Mouse (Mus musculus): ENCODE data around the gene 4930467E23Rik. TPM values are rescaled to one million over a fixed set of nuclear protein-coding genes. Genes with fewer than 3 reads are reported as not detected.
"Not testable (repeated sequence)": the region's sequence is repeated elsewhere in the genome, so short reads cannot be mapped to it uniquely, and the experiment has no call there.

4930467E23Rik gene
- polyA plus RNA-seq, 1 experiment, result 0.11 TPM

GRCm38 (mm10) chr8:19712816-19713215 lies 16.6 kb upstream of the 4930467E23Rik start:
- H3K27ac ChIP-seq (ENCODE audit: insufficient read depth, low read length); H3K4me3 ChIP-seq (replicated peaks; ENCODE audit: insufficient read depth, low read depth, low read length); H3K27me3 ChIP-seq (ENCODE audit: control insufficient read depth, insufficient read depth, low read length); H3K4me1 ChIP-seq (ENCODE audit: control insufficient read depth, insufficient read depth, low read length); DNase-seq: not testable (repeated sequence)
- 76% methylated on average over 4 of the region's 4 CpGs for WGBS

GRCm38 (mm10) chr8:19713232-19713834 lies 16.0 kb upstream of the 4930467E23Rik start:
- H3K27me3 ChIP-seq (ENCODE audit: control insufficient read depth, insufficient read depth, low read length); H3K27ac ChIP-seq (ENCODE audit: insufficient read depth, low read length); H3K4me1 ChIP-seq (ENCODE audit: control insufficient read depth, insufficient read depth, low read length); H3K4me3 ChIP-seq (replicated peaks; ENCODE audit: insufficient read depth, low read depth, low read length); DNase-seq: not testable (repeated sequence)
- 83% methylated on average over 7 of the region's 7 CpGs for WGBS

DNA sequence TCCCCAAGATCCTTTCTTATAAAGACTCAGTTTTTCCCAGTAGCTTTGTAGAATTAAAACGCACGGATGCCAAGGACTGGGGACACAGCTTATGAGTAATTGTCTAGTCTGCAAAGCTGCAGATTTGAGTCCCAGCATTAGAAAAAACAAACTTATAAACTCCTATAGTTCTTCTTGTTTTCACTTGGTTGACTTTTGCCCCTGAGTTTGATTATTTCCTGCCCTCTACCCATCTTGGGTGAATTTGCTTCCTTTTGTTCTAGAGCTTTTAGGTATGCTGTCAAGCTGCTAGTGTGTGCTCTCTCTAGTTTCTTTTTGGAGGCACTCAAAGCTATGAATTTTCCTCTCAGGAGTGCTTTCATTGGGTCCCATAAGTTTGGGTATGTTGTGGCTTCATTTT lies 14.9 kb upstream of the 4930467E23Rik start:
- DNase-seq; H3K27ac ChIP-seq (ENCODE audit: insufficient read depth, low read length); H3K4me3 ChIP-seq (replicated peaks; ENCODE audit: insufficient read depth, low read depth, low read length); H3K4me1 ChIP-seq (ENCODE audit: control insufficient read depth, insufficient read depth, low read length); H3K27me3 ChIP-seq (ENCODE audit: control insufficient read depth, insufficient read depth, low read length): not testable (repeated sequence)
- 88% methylated on average over 2 of the region's 2 CpGs for WGBS

DNA sequence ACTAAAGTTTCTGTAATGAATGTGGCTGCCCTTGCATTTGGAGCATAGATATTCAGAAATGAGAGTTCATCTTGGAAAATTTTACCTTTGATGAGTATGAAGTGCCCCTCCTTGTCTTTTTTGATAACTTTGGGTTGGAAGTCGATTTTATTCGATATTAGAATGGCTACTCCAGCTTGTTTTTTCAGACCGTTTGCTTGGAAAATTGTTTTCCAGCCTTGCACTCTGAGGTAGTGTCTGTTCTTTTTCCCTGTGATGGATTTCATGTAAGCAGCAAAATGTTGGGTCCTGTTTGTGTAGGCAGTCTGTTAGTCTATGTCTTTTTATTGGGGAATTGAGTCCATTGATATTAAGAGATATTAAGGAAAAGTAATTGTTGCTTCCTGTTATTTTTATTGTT lies 14.1 kb upstream of the 4930467E23Rik start:
- H3K4me1 ChIP-seq (ENCODE audit: control insufficient read depth, insufficient read depth, low read length); H3K27me3 ChIP-seq (ENCODE audit: control insufficient read depth, insufficient read depth, low read length); H3K4me3 ChIP-seq (replicated peaks; ENCODE audit: insufficient read depth, low read depth, low read length); H3K27ac ChIP-seq (ENCODE audit: insufficient read depth, low read length); DNase-seq: not testable (repeated sequence)
- WGBS, result 78% methylated on average over 3 of the region's 3 CpGs

GRCm38 (mm10) chr8:19717851-19718250 lies 11.5 kb upstream of the 4930467E23Rik start:
- WGBS, result 92% methylated on average over 3 of the region's 3 CpGs
- not testable (repeated sequence) for DNase-seq; H3K27ac ChIP-seq (ENCODE audit: insufficient read depth, low read length); H3K4me1 ChIP-seq (ENCODE audit: control insufficient read depth, insufficient read depth, low read length); H3K27me3 ChIP-seq (ENCODE audit: control insufficient read depth, insufficient read depth, low read length); H3K4me3 ChIP-seq (replicated peaks; ENCODE audit: insufficient read depth, low read depth, low read length)

GRCm38 (mm10) chr8:19719513-19719912 lies 9.9 kb upstream of the 4930467E23Rik start:
- WGBS, result 69% methylated on average over 3 of the region's 3 CpGs
- not testable (repeated sequence) for H3K27ac ChIP-seq (ENCODE audit: insufficient read depth, low read length); H3K27me3 ChIP-seq (ENCODE audit: control insufficient read depth, insufficient read depth, low read length); H3K4me3 ChIP-seq (replicated peaks; ENCODE audit: insufficient read depth, low read depth, low read length); H3K4me1 ChIP-seq (ENCODE audit: control insufficient read depth, insufficient read depth, low read length); DNase-seq

- WGBS, result 55% methylated on average over 2 of the region's 2 CpGs
- not testable (repeated sequence) for H3K27ac ChIP-seq (ENCODE audit: insufficient read depth, low read length); H3K27me3 ChIP-seq (ENCODE audit: control insufficient read depth, insufficient read depth, low read length); DNase-seq; H3K4me3 ChIP-seq (replicated peaks; ENCODE audit: insufficient read depth, low read depth, low read length); H3K4me1 ChIP-seq (ENCODE audit: control insufficient read depth, insufficient read depth, low read length)
Measured at GRCm38 (mm10) chr8:19724871-19725270, 4.5 kb upstream of the 4930467E23Rik start.

- H3K4me3 ChIP-seq (replicated peaks; ENCODE audit: insufficient read depth, low read depth, low read length); H3K27me3 ChIP-seq (ENCODE audit: control insufficient read depth, insufficient read depth, low read length); H3K27ac ChIP-seq (ENCODE audit: insufficient read depth, low read length); DNase-seq; H3K4me1 ChIP-seq (ENCODE audit: control insufficient read depth, insufficient read depth, low read length): not testable (repeated sequence)
Measured at GRCm38 (mm10) chr8:19751773-19752172, 22.4 kb downstream of the 4930467E23Rik start.

GRCm38 (mm10) chr8:19754178-19754577 lies 24.8 kb downstream of the 4930467E23Rik start:
- 51% methylated on average over 3 of the region's 3 CpGs for WGBS
- H3K4me1 ChIP-seq (ENCODE audit: control insufficient read depth, insufficient read depth, low read length); H3K27me3 ChIP-seq (ENCODE audit: control insufficient read depth, insufficient read depth, low read length); H3K27ac ChIP-seq (ENCODE audit: insufficient read depth, low read length); H3K4me3 ChIP-seq (replicated peaks; ENCODE audit: insufficient read depth, low read depth, low read length): not testable (repeated sequence)
- peak in 1 of 2 experiments; percentile 4 for DNase-seq

- H3K4me1 ChIP-seq (ENCODE audit: control insufficient read depth, insufficient read depth, low read length); DNase-seq; H3K27ac ChIP-seq (ENCODE audit: insufficient read depth, low read length); H3K4me3 ChIP-seq (replicated peaks; ENCODE audit: insufficient read depth, low read depth, low read length); H3K27me3 ChIP-seq (ENCODE audit: control insufficient read depth, insufficient read depth, low read length): not testable (repeated sequence)
- WGBS, result 78% methylated on average over 3 of the region's 3 CpGs
Measured at GRCm38 (mm10) chr8:19754961-19755360, 25.6 kb downstream of the 4930467E23Rik start.

- 80% methylated on average over 5 of the region's 5 CpGs for WGBS
- H3K4me3 ChIP-seq (replicated peaks; ENCODE audit: insufficient read depth, low read depth, low read length); DNase-seq; H3K4me1 ChIP-seq (ENCODE audit: control insufficient read depth, insufficient read depth, low read length); H3K27ac ChIP-seq (ENCODE audit: insufficient read depth, low read length); H3K27me3 ChIP-seq (ENCODE audit: control insufficient read depth, insufficient read depth, low read length): not testable (repeated sequence)
Measured at GRCm38 (mm10) chr8:19761660-19762059, 32.3 kb downstream of the 4930467E23Rik start.

- H3K4me1 ChIP-seq (ENCODE audit: control insufficient read depth, insufficient read depth, low read length); H3K4me3 ChIP-seq (replicated peaks; ENCODE audit: insufficient read depth, low read depth, low read length); H3K27ac ChIP-seq (ENCODE audit: insufficient read depth, low read length); H3K27me3 ChIP-seq (ENCODE audit: control insufficient read depth, insufficient read depth, low read length); DNase-seq: not testable (repeated sequence)
- 54% methylated on average over 4 of the region's 4 CpGs for WGBS
Measured at GRCm38 (mm10) chr8:19762860-19763592, 33.6 kb downstream of the 4930467E23Rik start.

GRCm38 (mm10) chr8:19765531-19765930 lies 36.2 kb downstream of the 4930467E23Rik start:
- H3K4me1 ChIP-seq (ENCODE audit: control insufficient read depth, insufficient read depth, low read length); H3K4me3 ChIP-seq (replicated peaks; ENCODE audit: insufficient read depth, low read depth, low read length); H3K27ac ChIP-seq (ENCODE audit: insufficient read depth, low read length); DNase-seq; H3K27me3 ChIP-seq (ENCODE audit: control insufficient read depth, insufficient read depth, low read length): not testable (repeated sequence)
